Mouse (Mus musculus) kidney, adult 11 months (tissue): ENCODE results near the gene Tctex1d4.

Experiments
- DNase-seq: peaks from one replicate; pipeline ENCODE4 v3.0.0; 2022

Gene Tctex1d4

DNA sequence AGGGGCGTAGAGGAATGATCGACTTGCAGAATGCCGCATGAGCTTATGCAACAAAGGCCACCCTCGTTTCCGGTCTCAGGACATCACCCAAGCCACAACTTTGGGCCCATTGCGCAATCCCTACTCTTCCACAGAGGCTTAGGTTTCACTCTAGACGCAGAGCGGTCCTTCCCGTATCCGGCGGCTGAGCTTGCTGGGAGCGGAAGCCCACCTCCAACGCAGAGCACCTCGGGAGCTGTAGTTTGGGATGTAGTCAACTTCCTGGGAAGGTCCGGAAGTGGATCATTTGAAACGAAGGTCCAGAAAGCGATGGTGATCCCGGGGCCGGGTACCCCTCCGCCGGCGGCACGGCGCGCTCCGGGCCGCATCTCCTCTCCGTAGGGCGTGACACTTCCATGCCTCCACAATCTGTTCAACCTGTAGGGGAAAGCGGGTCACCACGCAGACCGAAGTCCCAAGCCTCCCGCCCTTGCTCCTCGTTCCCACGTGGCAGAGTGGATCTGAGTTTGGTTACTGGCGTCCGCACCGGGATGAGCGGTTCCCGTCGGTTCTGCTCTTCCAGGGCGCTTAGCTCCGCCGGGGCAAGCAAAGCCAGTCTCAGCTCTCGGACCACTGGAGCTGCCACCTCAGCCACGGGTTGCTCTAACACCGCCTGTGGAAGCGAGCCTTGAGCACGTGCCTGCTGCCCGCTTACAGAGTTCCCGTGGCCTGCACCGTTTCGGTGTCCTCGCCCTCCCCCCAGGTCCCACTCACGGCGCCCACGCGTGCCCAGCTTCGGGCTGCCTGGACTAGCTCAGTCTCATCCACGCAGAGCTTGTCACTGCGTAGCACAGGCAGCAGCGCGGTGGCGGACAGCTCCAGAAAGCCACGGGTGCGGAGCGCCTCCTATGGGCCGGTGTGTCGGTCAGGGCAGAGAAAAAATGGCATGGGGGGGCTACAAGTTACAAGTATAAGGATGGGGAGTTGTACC is 5.9 kb upstream of the Tctex1d4 start:
- DNase-seq, result peak; percentile 97

DNA sequence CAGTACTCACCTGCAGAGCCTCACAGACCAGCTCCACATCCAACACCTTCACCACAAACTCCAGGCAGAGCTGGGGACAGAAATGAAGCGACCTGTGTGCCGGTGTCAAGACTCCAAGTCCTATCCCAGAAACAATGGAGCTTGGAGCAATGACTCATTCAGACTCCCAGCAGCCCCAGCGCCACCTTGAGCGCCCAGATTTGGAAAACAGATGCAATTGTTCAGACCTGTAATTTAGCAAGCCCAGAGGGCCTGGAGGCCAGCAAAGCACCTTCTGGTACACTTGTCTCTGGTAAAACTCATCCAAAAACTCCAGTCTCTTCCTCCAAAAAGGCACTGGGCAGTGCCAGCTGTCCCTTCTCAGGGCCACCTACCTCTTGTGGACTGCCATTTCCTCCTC is 4.4 kb upstream of the Tctex1d4 start:
- DNase-seq, result no peak

DNA sequence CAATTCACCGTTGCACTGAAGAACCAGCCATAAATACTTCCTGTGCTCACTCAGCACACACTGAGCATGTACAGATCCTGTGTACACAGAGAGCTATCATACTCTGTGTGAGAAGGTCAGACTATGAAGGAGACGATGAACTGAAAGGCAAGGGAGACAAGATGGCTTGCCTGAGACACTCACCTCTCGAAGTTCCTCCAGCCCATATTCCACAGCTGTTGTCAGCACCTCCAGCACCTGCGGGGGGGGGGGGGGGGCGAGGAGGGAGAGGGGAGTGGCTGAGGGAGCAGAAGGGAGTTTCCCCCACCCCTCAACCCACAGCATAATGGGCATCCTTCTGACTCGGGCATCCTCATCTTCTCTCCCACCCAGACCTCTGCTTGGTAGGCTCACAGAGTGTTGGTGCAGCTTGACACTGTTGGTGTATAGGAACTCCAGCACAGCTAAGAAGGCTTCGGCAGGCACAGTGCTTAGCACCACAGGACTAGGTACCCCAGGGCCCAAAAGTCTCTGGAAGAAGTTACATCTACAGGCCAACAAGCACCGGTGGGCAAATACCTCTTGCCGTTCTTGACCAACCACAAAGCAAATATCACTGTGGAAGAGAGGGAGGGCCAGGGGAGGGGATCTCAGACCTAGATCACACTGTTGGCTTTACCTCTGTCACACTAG is 2.9 kb upstream of the Tctex1d4 start:
- no peak for DNase-seq

DNA sequence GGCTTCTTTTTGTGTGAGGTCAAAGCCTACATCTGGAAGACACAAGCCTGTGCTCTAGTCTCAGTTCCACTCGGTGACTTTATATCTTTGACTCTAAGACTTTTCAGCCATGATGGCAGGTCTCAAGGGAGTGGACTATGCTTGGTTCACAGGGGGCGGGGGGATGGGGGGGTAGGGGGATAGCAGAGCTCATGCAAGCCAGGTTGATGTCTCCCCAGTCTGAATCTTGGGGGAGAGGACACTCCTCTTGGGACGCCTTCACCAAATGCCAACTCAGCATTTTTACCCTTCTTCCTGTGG is 2.4 kb upstream of the Tctex1d4 start:
- no peak for DNase-seq

DNA sequence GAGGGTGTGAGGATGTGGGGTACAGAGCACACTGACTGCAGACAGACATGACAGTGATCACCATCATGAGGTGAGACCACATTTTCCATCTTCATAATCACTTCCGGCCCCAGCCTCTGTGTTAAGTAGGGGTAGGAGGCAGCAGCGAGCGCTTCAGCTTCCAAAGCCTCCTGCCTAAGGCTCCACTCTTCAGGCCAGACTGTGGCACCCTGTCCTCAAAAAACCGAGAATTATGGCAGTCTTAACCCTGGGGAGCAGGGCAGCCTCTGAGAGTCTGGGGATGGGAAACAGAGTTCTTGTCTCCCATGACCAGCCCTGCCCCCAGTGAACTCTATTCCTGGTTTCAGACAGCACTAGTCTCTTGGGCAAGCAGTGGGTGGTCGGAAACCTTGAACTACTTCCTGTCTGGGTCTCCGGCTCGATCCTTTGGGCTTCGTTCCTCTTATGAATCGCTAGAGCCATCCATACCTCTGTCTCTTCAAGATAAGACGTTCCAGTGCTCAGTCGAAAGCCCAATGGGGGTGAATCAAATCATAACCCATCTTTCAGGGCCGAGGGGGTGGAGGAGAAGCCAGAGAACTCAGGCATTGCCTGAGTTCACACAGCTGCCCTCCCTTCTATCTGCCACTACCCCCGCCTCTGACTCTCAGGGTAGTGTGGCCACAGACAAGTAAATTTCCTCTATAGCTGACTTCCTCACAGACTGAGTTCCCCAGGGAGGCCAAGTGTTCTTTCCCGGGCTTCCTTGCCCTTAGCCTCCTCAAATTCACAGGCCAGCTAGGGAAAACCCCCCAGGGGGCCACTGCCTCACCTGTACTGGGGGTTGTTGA is 1.9 kb upstream of the Tctex1d4 start:
- peak; percentile 30 for DNase-seq

DNA sequence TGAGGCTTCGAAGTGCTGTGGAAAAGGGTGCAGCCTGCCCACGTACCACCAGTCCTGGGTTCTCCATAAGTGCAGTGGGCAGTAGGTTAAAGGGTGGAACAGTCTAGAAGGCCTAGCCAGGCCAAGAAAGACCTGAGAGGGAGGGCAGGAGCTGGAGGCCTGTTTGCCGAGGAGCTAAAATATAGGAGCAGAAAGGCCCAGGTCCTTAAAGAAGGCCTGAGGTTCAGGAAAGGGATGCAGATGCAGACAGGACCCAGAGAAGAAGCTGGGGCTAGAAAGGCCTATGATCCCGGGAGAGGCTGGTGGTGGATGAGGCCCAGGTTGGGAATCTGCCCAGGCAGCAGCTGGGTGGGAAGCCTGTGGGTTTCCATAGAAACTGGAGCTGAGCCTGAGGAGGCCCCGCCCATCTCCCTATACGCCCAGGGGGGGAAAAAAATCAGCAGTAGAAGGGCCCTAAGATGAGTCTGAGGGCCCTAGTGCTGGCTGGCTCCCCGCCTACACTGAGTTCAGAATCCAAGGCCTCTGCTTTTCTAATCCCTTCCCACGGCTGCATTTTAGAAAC is 1.2 kb upstream of the Tctex1d4 start, which contains the start of gene Btbd19:
Gene Btbd19 (minus strand): TSS at position 378 of the 562 bp plus-strand sequence.
- DNase-seq, result peak; percentile 39

DNA sequence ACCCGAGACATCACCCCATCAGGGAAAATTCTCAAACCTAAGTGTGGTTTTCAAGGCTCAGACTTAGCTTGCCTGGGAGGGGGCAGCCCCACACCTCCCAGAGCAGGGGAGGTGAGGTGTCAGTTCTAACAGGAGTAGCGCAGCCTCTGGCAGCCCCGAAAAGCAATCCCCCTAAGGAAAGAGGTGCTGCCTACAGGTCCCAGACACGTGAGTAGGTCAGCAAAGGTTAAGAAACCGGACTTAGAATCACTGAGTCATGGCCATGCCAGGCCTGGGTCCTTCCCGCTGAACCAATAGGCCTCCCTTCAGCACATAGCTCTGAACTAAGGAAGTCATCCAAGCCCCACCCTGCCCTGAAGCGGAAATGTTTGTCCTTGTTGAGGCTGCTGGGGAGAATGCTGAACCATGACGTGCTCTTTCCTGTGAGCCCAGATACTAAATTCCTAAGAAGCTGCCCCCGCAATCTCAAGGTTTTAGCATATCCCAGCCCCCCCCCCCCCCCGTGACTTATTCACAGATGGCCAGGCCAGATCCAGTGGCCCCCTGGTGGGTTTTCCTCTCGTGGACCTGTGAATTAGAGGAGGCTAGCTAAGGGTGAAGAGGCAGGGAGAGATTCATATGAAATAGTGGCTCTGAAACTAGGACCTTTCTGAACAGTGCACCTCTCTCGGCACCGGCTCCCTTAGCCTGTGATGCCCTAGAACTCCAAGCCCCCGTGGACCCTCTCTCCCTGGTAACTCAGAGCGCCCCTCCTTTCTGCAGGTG is 502 bp upstream of the Tctex1d4 start:
- peak; percentile 85 for DNase-seq

DNA sequence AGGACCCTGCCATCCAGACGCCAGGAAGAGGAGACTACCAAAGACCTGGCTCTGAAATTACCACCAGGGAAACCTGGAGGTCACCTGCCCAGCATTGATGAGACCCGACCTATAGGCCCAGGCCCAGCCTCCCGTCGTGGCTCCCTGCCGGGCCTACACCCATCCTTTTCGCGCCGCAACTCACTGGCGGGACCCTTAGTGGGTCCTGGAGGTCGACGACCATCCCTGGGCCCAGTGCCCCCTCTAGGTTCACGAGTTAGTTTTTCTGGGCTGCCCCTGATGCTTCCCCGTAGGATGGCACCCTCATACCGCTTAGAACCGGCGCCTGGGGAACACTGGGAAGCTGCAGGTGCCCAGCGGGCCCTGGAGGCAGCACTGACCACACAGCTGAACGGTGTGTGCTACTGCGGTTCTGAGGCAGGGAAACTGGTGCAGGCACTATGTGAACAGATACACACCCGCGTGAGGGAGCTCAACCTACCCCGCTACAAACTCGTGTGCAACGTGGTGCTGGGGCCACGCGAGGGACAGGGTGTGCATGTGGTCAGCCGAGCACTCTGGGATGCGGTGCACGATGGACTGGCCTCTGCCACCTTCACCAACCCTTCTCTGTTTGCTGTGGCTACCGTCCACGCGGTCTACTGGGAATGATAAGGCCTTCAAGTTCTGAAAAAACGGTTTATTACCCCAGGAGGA is 1.5 kb downstream of the Tctex1d4 start:
- DNase-seq, result no peak

DNA sequence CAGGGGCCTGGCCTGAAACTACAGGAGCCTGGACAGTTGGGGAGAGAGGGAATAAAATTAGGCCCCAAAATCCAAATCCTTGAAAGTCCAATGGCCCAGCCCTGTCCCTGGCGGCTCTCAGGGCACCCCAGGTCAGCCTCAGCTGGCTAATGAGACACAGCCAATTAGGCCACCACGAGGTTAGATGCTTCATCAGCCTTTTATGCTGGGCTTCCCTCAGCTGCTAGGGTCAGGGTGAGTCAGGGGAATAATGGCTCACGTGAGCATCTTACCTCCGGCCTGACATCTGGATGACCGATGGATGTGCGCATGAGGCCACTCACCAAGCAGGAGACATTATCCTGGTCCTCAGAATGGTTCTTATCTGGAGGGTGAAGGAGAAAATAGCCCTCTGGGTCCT is 4.2 kb downstream of the Tctex1d4 start:
- peak; percentile 49 for DNase-seq

DNA sequence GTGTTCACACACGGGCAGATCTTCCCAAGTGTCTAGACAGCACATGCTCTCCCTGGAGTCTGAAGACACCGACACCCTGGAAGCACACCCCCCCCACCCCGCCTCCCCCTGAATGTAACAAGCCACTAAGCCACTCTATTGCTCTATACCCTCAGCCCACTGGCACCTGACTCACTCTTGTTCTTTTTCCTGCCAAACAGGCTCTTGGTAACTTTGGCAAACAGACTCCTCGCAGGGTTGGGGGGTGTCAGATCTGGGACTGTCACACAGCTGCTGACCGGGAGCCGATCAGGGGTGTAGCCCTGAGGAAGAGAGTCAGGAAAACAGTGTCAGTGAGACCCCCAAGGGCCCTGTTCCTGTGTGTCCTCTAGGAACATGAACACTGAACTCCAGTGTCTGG is 4.6 kb downstream of the Tctex1d4 start:
- no peak for DNase-seq

DNA sequence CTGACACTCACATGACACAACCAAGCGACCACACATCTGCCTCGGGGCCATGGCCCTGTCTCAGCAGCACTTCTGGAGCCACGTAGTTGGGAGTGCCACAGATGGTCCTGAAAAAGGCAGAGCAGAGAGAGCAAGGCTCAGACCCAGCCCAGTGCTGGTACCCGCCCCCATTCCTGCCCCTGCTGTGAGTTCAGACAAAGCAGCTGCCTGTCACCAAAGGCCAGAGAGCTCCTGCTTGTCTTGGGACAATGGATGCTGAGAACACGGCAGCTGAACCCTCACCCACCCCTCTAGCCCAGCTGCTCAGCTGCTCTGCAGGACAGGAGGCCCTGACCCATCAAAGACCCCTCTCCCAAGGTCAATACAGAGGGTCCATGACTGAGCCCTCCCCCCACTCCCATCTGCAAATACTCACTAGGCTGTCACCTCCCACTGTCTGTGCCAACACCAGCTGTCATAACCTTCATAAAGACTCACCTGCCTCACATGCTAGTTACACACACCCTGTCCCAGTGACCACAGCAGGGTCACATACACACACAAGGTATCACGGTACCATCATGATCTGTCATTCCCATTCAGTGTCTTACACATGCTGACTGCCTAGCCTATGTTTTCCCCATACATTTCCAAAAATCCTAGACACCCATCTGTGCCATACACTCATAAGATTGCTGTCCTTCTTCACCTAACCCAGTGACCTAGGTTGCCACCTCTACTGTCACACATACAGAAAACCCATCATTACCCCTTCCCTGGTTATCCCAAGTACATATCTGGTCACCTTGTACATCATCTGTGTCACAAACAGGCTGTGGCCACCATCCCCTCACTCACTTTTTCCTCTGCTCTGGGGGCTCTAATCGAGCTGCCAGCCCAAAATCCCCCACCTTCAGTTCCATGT is 5.5 kb downstream of the Tctex1d4 start:
- DNase-seq, result no peak

DNA sequence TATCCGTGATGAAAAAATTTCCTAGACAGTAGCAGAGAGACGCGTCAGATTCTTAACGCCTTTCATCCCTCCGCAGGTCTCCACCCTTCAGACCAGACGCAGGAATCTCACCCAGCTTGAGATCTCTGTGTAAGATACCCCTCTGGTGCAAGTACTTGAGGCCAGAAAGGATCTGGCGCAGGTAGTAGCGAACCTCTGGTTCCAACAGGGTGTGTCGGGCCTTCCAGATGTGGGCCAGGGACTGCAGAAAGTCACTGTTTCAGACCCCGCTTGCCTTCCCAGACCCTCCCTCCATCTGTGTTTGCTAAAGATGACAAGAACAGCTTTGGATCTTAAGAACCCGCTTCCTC is 6.2 kb downstream of the Tctex1d4 start:
- DNase-seq, result no peak

DNA sequence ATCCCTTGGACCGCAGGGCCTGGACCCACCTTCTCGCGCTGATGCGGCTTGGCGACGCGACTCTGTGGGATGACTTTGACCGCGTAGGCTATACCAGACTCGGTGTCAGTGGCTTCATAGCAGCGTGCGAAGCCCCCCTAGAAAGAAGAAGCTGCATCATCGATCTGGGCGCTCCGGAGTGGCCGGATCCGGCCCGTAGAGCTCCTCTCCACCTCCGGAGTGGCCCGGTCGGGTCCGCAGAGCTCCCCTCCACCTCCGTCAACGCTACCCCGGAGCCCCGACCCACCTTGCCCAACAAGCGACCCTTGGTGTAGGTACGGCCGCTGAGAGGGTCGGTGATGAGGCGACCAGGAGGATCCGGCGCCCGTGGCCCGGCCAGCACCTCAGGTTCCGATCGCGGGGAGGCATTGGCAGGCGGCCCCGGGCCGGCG is 6.8 kb downstream of the Tctex1d4 start:
- DNase-seq, result no peak

DNA sequence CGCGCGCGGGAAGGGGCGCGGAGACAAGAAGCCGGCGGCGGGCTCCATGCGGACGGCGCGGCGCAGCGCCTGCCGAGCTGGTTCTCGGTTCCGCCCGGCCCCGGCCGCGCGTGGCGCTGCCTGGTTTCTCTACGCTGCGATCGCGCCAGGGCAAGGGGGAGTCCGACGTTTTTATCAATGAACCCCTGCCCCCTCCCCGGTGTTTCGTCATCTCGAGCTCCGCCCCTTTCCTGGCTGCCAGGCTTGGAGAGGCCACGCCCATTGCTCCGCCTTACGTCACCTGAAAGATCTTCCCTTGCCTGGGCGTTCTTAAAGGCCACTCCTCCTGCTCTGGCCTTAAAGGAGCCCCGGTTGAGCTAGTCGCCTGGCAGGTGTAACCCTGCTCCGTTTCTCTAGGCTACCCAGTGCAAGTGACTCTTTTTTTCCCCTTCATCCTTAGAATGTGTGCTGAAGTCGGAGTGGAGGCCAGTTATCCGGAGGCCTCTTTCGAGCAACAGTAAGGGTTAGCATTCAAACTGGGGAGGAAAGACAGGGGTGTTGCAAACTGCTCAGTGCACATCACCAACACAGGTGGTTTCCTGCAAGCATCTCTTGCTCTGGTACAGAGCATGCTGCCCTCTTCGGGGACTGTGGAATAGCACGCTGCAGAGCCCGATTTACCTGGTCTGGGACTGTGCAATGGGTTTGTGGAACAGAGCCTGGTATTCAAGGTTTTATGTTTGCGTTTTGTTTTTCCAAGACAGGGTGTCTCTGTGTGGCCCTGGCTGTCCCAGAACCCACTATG is 7.4 kb downstream of the Tctex1d4 start, which contains the start of gene Plk3:
Gene Plk3 (minus strand): TSS at position 147 of the 784 bp plus-strand sequence.
- peak; percentile 97 for DNase-seq

DNA sequence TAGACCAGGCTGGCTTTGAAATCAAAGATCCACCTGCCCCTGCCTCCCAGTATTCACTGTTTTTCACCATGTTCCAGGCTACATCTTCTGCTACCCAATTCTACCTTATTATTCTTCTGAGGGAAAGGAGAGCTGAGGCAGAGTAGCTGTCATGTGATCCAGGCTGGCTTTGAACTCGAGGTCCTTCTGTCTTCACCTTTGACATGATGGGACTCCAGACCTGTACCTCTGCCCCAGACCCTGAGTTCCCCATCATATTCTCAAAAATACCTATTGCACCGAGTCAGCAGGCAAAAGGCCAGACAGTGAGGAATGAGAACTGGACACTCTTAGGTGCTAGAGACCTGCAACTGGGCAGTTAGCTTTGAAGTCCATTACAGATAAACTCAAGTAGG is 8.0 kb downstream of the Tctex1d4 start:
- peak; percentile 29 for DNase-seq

DNA sequence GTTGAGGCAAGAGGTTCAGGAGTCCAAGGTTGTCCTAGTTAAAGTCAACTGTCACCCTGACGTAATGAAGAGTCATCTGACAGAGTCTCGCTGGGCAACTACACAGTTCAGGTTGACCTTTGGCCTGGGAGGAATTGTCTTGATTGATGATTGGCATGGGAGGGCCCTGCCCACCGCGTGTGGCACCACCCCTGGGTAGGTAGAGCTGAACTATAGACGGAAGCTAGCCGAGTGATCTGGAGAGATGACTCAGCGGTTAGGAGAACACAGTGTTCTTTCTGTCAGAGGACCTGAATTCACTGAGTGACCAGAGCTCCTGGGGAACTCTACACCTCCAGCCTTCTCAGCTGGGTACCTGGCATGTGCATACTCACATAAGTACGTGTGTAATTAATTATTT is 9.4 kb downstream of the Tctex1d4 start:
- DNase-seq, result peak; percentile 97

DNA sequence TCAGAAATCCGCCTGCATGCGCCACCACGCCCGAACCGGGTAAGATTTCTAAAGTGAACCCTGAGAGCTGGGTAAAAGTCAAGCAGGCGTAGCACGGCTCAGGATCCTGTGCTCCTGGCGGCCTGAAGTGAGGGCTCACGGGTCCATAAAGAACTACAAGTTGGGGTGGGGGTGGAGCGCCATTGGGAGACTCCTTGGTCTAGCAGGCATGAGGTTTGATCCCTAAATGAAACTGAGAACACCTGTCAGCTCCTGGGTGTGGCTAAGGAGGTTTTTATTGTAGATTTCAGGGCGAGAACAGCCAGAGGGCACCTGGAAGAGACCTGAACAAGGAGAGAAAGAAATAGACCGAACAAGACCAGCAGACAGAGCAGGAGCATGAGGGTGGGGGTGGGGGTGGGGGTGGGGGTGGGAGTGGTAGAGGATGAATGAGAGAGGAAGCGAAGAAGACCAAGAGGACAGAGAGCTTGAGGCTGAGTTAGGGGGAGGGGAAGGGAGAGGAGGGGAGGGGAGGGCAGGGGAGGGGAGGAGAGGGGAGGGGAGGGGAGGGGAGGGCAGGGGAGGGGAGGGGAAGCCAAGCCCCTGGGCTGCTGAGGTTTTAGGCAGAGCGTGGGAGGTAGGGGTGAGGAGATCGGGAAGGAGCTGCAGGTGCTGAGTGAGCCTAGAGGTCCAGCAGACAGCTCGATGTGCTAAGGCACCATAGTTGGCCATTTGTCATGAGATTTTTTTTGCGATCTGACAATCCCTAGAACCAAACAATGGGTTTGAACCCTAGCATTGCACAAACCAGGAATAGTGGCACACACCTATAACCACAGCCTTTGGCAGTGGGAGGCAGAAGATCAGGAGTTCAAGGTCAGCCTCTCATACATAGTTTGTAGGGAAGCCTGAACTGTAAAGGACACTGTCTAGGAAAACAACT is 12.0 kb downstream of the Tctex1d4 start:
- DNase-seq, result no peak

DNA sequence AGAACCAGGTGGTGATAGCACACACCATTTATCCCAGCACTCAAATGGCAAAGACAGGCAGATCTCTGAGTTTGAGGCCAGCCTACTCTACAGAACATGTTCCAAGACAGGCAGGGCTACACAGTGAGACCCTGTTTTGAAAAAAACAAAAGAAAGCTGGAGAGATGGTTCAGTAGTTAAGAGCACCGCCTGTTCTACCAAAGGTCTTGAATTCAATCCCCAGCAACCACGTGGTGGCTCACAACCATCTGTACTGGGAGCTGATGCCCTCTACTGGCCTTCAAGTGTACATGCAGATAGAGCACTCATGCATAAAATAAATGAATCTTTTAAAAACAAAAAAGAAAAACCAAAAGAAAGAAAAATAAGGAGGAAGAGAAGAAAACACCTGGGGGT is 12.6 kb downstream of the Tctex1d4 start:
- peak; percentile 54 for DNase-seq

DNA sequence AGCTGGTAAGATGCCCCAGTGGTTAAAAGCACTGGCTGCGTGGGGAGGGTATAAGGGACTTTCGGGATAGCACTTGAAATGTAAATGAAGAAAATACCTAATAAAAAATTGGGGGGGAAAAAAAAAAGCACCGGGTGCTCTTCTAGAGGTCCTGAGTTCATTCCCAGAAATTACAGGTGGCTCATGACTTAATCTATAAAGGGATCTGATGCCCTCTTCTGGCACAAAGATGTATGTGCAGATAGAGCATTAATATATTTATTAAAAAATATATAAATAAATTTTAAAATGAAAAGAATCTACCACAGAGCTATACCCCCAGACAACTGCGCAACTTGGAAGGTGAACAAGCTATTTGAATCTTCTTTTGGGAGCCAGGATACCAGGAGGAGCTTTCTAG is 14.0 kb downstream of the Tctex1d4 start:
- DNase-seq, result no peak
